Mouse (Mus musculus) megakaryocyte, embryonic 14.5 days (primary cell): ENCODE measurements around the gene Myo1e.

Source experiments
- FLI1 ChIP-seq: IDR thresholded peaks from 2 replicates; pipeline ENCODE4 v1.6.1; 2012; ENCODE audit warnings: low read length, inconsistent platforms, mixed read lengths
- GATA1 ChIP-seq: IDR thresholded peaks from 3 replicates; pipeline ENCODE4 v1.6.1; 2012; ENCODE audit warnings: mixed read lengths, low read length, inconsistent platforms, borderline replicate concordance

- TF ChIP-seq GATA1 (no peak), FLI1 (no peak)
Measured at GRCm38 (mm10) chr9:70281407-70281806, 74.3 kb downstream of the Myo1e start.
